Mouse (Mus musculus): Measurements from ENCODE around the gene Ier5.

The Ier5 gene

DNA sequence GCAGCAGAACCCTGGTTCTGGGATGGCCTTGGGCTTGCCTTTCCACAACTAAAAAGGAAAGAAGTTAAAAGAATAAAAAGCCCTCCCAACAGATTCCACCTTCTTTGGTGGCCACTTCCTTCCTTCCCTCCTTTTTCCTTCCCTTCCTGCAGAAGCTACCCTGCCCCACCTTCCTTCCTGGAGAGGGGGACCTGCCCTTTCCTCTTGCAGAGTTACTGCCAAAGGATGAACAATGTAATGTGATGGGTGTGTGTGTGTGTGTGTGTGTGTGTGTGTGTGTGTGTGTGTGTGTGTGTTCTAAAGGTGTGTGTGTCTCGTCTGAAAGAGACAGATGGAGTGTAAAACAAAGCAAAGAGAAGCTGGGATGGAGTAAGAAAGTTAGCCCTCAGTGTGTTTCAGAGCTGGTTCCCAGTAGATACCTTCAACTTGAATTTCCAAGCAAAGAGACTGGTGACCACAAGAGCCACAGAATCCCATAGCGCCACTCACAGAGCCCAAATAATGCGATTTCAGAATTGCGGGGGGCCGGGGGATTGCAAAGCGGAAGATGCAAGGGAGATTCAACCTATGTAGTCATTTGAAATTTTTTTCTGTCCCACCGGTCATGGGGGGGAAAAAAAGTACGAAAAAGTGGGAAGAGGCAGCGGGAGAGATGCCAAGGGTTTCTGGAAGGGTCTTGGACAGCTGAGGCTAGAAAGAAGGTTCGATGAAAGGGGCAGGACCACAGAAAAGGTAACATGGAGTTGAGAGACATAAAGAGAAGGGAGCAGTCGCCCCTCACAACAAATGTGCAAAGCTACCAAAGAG is 17.1 kb downstream of the Ier5 start:
- no peak for DNase-seq (ENCODE audit: extremely low read depth, low read depth)

DNA sequence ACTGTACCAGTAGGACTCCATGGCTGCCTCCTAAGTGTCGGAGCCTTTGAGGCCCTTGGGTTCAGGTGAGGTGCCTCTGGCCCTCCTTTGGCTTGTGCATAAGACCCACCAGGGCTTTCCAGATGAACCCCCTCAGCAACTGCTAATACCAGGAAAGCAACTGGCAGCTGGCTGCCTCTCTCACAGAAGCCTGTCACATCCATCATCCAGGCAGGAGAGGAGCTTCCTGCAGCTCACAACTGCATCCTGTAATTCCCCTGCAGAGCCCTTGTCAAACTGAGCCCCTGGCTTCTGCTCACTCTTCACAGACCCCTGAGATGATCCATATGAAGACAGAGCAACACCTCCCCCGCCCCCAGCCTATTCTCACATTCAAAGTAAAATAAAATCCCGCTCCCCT is 21.8 kb downstream of the Ier5 start:
- DNase-seq (ENCODE audit: extremely low read depth, low read depth) = no peak

DNA sequence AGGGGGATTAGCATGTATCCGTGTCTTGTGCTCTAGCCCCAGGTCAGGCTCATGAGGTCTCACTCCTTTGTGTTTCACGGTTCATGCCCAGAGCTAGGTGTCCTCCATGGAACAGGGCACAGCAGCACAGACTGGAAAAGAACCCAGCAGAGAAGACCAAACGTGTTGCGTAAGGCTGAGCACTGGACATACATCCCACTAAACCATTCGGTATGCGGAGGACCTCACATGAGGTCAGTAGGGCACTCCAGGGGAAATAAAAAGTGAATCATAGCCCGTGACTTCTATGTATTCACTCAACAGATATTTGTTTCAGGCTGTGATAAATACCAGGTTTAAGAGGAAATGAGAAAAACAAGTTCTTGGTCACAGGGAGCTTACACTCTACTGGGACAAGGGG is 23.6 kb downstream of the Ier5 start:
- DNase-seq (ENCODE audit: extremely low read depth, low read depth) = no peak

DNA sequence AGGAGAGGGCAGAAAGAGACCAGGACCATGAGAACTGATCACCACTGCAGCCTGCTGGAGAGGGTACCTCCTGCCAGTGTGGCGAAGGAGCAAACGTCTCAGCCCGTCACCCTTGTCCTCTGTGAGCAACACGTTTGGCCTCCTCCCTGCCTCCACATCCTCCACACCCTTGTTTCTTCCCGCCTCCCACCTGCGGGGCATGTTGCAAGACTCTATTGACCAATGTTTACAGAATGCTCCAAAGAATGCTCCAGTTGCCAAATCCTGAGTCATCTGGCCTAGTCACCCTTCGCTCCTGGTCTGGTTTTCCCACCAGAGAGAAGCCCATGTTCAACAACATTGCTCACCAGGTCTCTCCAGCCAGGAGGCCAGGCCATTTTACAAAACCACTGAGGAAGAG is 24.6 kb downstream of the Ier5 start:
- DNase-seq (ENCODE audit: extremely low read depth, low read depth) = no peak

DNA sequence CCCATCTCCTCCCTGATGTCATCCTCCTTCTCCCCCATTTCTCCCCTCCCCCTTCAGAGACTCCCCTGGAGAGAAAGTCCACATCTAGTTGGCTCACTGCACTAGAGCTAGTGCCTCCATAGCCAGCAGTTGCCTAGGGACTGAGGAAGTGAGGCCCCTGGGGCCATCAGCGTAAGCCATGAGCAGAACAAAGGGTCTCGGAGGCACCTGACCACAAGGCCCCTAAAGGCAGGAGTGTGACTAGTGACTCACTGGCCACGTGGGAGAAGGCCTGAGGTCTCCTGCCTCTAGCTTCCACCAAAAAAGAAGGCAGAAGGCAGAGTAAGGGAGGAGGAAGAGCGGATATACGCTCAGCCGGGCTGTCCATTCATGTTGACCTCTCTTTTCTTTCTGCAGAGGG is 25.5 kb downstream of the Ier5 start:
- DNase-seq (ENCODE audit: extremely low read depth, low read depth) = no peak

DNA sequence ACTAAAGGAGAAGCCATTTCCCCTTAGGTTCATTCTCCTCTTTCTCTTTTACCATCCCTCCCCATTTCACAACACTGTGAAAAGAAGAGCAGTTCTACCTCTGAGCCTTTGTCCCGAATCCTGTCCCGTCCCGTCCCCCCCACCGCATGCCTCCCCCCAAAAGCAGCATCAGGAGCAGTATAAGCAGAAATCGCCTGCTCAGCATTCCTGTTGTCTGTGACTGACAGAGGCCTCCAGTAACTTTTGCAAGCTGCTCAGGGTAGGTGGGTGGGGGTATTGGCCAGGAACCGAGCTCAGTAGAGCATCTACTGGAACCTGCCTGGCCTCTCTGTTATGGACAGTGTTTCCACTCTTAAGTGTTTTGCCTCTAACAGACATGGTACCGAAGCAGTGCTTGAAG is 26.3 kb downstream of the Ier5 start:
- DNase-seq (ENCODE audit: extremely low read depth, low read depth) = no peak

DNA sequence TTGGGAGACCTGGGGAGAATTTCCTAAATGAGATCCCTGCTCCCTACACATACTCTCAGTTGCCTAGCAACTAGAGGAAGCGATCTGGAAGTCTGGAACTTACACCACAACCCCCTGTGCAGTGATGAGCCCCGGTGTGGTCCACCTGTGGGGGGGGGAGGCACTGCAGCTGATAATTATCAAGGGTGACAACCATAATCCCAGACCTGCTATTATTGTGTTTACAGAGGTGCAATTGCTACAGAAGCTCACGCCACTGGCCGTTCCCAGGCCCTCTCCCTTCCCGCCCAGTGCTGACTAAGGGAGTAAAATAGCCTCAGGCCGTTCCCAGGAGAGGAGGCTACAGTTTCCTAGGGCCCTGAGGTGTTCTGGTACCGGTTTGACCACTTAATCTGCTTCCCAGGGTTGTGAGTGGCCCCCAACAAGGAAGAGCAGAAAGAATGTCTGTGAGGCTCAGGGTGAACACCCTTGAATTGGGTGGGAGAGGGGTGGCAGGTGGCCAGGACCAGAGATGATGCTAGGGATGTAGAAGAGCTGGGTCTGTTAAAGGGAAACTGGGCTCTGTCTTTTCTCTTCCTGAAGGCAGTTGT is 28.1 kb downstream of the Ier5 start:
- no peak for DNase-seq (ENCODE audit: extremely low read depth, low read depth)

DNA sequence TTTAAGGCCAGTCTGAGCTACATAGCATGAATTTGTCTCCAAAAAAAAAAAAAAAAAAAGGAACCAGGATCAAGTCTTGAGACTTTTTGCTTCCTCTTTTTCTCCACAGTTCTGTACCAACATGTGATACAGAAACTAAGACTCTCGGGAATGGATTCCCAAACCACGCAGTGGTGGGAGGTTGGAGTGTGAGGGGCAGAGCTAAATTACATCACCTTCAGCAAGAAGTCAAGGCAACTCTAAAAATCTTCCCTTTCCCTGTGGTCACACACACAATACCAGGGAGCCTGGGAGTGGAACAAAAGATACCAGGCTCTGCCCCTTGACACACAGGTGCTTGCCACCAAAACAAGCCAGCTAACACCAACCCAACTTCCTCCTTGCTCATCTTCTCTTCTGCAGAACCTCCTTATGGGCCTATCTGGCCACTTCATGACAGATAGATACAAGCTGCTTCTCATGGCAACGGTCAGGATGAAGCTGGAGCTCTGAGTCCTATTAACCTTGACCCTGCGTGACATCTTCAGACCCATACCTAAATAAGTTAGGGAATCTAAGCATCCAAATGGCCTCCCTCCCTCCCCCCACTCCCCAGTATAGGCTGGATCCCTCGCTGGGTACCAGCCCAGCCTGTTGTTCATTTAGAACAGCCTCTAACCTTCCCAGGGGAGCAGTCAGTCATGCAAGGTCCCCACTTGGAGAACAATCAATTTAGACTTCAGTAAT is 28.7 kb downstream of the Ier5 start:
- peak; percentile 89 for DNase-seq (ENCODE audit: extremely low read depth, low read depth)

DNA sequence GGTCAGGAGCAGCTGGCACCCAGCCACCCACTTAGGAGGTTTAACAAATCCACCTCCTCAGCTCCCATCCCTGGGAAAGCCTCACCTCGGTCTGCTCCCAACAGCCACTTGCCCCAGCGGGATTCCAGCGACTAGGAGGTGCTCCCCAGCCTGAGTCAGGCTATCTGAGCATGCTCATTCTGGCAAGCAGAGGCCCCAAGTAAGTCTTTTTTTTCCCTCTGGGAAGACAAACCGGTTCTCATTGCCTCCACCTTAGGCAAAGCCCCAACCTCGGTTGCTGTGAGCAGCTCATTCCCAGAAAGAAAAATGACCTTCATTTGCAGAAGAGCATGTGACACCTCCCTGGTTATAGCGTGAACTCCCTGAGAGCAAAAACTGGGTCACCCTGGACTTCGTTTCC is 29.7 kb downstream of the Ier5 start:
- no peak for DNase-seq (ENCODE audit: extremely low read depth, low read depth)

DNA sequence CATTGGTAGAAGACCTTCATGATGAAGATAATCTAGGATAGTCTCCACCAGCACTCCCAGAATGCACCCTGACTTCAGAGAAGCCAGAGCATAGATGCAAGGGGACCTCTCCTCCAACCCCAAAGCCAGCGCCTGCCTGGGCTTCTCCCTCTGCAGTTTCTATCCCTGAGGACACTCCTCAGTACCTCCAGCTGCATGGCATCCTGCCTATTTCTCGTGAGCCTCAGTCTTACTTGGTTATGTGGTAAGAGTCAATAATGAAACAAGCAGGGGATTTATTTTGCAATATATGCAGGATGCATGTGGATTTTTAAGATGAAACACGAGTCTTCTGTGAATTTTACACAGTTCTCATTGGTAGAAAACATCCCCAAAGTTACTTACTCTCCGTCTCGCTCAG is 33.2 kb downstream of the Ier5 start:
- DNase-seq (ENCODE audit: extremely low read depth, low read depth) = no peak

DNA sequence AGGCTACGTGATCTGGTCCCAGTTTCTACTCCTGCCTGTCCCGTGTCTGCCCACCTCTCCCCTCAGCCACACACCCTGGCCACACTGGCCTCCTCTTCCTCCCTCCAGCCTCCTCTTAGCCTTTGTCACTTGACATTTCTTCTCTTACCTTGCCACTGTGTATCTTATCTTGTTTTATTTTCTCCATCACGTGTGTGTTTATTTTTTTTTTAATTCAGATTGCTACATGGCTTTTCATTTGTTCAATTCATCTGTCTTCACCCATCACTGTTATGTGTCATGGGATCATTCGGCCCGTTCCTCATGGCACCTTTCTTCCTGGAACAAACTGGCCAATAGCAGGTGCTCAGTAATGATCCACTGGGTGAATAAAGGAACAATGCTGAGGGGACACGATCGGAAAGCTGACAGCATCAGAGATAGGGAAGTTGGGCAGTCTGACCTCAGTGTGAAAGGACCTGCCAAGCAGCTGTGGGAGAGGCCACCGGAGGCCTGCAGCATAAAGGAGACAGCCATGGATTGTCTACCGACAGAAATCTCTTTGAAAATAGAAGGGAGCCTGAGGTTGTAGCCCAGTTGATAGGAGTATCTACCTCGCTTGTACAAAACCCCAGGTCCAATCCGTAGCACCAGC is 34.3 kb downstream of the Ier5 start:
- DNase-seq (ENCODE audit: extremely low read depth, low read depth) = no peak

DNA sequence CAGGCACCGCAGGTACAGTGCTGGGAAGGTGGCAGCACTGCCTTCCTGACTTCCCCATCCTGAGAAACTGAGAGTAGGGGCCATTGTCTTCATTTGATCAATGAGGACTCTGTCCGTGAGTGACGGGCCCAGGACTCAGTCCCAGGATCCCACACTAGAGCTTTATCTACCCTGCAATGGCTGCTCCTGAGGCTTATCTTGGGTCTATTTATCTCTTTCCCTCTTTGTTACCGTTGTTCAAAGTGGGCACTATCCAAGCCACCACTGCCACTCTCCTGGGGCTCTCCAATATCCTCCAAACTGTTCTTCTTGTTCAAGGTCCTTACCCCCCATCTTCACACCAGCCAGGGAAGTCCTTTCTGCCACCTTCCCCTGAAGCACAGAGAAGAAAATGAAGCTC is 34.8 kb downstream of the Ier5 start:
- DNase-seq (ENCODE audit: extremely low read depth, low read depth) = no peak

DNA sequence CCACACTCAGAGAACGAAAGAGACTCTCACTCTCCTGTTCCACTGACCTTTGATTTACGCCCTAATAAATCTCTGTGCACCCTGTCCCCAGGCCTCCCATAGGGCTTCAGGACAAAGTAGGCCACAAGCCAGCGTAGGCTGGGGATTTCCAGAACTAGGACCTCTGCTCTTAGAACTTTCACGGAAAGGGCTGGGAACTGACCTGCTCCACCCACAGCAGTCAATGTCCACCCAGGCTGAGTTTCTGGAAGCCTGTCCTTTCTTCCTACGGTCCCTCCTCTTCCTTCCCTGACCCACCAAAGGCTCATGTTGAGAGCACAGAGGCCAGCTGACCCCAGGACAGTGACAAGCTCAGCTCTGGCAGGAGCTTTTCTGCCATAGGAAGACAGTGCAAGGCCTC is 35.3 kb downstream of the Ier5 start:
- no peak for DNase-seq (ENCODE audit: extremely low read depth, low read depth)

DNA sequence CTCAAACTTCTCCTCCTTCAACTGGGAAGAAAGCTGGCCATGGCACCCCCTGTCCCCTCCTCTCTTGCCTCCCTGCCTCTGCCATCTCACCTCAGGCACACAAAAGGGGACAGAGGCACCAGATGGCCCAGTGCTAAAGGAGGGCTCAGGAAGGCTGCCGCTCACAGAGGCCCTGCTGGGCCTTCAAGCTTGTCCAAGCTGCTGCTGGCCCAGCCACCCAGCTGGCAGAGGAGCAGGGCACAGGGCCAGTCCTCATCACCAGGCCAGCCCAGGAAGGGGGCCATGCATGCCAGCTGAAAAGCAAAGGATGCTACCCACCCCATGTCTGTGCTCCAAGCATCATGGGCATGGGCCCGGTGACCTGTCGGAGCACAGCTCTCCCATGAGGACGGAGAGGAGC is 36.5 kb downstream of the Ier5 start:
- no peak for DNase-seq (ENCODE audit: extremely low read depth, low read depth)

DNA sequence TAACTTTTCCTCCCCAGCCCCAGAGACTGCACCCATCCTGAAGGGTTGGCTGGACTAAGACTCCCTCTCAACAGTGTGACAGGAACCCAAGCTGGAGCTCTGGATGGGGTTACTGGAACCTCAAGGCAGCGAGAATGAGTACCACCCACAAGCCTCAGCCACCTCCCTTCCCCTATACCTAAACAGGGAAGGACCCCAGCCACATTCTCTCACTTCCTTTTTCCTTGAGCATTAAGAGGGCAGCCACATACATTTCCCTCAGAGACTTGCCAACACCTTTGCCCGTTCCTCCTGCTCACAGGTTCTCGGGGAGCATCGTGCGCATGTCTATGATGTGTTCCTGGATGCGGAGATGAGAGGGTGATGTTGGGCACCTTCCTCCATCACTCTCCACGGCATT is 37.4 kb downstream of the Ier5 start:
- DNase-seq (ENCODE audit: extremely low read depth, low read depth) = no peak

DNA sequence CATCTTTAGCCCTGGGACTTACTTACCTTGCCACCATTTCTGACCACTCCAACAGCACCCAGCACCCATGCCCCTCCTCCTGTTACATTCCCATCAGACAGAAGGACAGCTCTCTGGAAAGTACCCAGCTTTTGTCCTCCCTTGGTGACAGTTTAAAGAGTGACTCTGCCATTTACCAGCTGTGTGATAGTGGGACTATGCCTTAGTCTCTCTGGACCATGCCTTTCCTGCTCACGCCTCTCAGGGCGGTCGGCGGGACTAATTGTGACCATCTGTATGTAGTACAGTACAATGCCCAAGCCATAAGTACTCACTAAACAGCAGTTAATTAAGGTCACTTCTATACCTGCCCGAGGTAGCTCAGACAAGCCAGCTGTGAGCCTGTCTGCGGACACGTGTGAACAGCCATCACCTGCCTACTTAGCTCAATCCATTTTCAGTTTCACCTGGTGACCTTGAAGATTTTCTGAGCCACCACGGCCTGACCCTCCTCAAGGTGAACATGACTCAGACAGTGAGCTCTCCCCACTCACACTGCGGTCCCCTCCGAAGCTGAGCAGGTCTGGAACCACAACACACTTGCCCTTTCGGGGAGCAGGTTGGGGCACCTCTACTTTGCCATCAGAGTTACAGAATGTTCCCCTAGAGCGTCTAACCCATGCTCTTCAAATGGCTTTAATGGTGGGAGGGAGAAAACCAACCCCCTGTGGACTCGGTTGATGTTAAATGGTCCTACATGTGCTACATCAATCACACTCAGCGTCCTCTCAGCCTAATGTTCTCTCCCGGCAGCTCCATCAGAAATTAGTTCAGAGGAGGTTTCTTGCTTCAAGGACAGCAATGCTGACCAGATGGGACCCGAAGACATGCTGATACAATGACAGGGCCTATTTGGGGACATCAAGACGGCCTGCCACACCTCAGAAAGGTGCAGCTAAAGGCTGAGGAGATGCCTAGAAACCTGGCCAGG is 38.3 kb downstream of the Ier5 start:
- no peak for DNase-seq (ENCODE audit: extremely low read depth, low read depth)

DNA sequence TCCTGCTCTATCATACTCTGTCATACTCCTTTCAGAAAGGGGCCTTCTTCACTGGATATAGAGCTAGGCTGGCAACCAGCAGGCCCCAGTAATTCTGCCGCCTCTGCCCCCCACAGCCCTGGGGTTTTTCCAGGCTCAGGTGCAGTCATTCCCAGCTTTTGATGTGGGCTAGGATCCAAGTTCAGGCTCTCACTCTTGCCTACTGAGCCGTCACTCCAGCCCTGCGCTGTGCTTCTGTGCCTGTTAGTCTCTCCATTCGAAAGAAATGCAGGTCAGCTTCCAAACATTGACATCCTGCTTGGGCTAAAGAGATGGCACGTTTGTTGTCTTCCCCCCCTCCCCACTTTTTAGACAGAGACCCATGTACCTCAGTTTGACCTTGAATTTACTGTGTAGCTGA is 39.2 kb downstream of the Ier5 start:
- no peak for DNase-seq (ENCODE audit: extremely low read depth, low read depth)

DNA sequence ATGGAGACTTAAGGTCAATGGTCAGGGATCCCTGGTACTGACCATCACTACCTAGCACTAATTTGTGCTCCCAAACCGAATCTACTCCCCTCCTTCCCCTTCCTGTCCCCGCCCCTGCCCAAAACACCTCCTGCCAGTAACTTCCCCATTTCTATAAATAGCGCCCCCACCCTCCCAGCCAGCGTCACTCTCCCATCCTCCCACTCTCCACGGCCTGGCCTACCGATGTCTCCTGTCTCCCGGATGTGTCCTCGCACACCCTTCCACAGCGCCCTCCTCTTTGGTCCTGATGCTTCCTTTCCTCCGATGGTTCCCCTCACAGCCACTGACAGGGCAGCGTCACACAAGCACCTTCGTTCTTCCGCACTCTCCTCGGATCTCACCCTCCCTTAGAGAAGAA is 39.9 kb downstream of the Ier5 start:
- DNase-seq (ENCODE audit: extremely low read depth, low read depth) = peak; percentile 83

DNA sequence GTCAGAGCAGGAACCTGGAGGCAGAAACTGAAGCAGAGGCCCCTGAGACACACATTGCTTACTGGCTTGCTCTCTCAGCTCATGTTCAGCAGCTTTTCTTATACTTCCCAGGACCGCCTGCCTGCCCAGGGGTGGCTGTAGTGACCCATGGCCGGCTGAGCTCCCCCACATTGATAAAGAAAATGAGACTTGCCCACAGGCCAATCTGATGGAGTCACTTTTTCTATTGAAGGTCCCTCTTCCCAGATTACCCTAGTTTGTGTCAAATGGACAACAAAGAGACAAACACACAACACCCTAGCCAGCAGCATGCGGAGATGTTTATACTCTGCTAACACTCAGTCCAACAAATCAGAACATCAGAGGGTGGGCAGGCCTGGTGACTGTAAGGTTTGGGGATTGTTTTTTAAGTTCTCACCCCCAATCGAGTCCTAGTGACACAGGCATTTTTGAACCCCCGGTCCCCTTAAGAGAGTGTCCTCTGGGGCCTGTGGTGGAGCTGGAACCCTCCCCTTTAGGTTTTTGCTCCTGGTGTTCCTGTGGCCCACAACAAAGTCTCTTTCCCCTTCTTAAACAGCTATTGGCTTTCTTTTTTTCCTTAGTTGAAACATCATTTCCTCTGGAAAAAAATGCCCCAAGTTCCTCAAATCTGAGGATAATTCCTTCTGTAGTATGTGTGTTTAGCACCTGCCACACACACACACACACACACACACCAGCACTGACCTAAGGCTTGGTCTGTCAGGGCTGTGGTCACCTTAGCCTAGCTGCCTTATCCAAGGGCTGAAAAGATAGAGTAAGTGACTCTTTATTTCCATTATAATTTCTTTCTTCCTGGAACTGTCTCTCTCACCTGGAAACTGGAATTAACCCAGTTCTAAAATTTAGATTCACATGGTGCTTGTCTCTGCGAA is 41.1 kb downstream of the Ier5 start:
- no peak for DNase-seq (ENCODE audit: extremely low read depth, low read depth)

DNA sequence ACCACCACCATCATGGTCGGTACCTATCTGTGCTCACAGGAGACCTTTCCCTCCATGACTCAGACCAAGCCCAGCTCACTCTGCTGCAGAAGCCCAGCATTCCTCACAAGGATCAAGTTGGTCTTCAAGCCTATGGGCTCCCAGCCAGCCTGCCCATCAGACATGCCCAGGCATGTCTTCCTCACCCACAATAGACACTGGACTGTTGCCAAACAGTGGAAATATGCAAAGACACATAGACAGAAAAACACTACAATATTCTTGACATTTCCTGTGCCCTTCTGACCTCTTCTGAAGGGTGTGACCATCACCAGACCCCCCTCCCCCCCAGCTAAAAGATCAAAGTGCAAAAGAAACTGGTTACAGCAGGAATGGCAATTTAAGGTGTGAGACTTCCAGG is 43.3 kb downstream of the Ier5 start:
- no peak for DNase-seq (ENCODE audit: extremely low read depth, low read depth)
